Mouse (Mus musculus) liver, adult 2 months (tissue): ENCODE results near the gene Sumf1.

Experiments
- CTCF ChIP-seq: fragments of 200-500 bp; IDR thresholded peaks from 2 replicates; pipeline ENCODE4 v1.5.1; 2011; ENCODE audit warnings: low read depth, low read length, control low read depth
- POLR2A ChIP-seq: fragments of 200-500 bp; IDR thresholded peaks from 2 replicates; pipeline ENCODE4 v1.6.1; 2011; ENCODE audit warnings: low read length, control low read depth; ENCODE audit not compliant: insufficient read depth; ENCODE audit errors: extremely low read depth

DNA sequence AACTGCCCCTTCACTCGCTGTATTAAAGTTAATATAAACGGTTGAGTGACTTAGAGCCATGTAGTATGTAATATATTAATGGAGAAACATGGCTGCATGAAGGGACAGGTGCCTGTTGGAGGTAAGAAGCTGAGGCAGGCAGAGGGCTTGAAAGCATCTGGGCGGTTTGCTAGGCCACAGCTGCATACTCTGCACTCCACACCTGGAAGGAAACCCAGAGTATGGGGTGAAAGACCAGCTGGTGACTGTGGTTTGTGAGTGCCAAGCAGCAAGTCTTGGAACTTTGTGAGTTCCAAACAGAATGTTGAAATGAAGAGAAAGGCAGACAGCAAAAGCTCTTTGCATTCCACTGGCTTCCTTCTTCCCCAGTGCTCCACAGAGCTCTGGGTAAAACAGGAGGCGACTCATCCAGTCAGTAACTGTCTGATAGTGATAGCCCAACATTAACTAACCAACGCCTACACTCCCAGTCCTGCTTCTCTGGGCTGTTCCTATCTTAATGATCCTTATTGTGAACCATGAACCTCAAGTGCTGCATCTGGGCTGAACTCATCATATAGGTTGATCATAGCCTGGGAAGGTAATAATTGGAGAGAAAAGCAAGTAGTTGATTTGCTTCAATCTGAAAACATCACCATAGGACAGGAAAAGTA is 21.7 kb upstream of the Sumf1 start:
- TF ChIP-seq POLR2A (no peak), CTCF (no peak)
